Mouse (Mus musculus) cerebellum, adult 11-12 months (tissue): ENCODE measurements around the gene Fam221b.

Experiments used
- DNase-seq: peaks from one replicate; pipeline ENCODE4 v3.0.0; 2022

The Fam221b gene

GRCm38 (mm10) chr4:43668782-43669427 is at the start of gene Fam221b, which contains the start of gene Tmem8b:
Gene Fam221b, minus strand, starts transcription at chr4:43669145.
Gene Tmem8b, plus strand, starts transcription at chr4:43668971.
- peak; percentile 93 for DNase-seq

DNA sequence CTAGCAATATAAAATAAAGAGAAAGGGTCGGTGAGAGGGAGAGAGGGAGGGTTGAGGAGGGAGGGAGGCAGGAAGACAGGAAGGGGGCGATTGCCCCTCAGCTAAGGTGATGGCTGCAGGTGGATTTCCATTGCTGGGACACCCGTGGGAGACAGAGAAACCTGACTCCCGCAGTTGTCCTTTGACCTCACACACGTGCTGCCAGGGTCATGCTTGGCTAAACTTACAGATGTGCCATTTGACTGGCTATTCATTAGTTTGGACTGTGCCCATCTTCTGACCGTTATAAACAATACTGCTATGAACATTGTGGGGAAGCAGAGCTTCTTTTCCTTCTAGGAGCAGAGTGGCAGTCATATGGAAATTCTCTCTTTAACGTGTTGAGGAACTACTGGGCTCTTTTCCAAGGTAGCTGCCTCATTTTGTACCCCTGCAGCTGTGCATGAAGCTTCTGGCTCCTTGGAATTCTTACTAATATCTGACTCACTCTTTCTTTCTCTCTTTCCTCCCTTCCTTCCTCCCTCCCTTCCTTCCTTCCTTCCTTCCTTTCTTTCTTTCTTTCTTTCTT is 44.8 kb upstream of the Fam221b start:
- no peak for DNase-seq

DNA sequence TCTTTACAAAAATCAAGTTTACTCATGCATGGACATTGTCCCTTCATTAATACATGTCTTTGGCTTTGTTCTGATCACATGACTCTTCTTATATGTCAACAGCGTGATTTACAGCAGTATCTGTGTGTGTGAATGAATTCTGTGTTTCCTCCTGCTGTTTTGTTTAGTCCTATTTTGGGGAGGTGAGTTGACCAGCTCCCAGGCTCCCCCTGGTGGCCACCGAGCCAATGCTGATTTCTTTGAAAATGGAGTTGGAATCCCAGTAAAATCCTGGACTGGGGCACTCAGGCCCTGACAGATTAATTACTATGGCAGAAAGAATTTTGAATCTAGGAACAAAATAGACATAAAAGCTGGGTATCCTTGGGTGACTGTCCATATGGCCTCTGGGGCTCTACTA is 42.9 kb upstream of the Fam221b start:
- DNase-seq, result peak; percentile 63

- no peak for DNase-seq
These were observed 40.9 kb upstream of the Fam221b start, which contains the start of gene Olfr71 for GRCm38 (mm10) chr4:43709869-43710268. Gene Olfr71, minus strand, starts transcription at chr4:43710255.

DNA sequence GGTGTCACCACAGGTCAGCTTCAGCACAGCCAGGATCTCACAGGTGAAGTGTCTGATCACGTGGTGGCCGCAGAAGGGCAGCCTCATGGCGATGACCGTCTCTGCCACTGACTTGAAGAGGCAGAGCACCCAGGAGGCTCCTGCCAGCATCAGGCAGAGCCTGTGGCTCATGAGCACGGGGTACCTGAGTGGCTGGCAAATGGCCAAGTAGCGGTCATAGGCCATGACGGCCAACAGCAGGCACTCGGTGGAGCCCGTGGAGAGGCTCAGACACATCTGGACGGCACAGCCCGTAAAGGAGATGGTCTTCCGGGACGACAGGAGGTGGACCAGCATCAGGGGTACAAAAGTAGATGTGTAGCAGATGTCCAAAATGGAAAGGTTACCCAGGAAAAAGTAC is 37.0 kb upstream of the Fam221b start:
- DNase-seq, result no peak

DNA sequence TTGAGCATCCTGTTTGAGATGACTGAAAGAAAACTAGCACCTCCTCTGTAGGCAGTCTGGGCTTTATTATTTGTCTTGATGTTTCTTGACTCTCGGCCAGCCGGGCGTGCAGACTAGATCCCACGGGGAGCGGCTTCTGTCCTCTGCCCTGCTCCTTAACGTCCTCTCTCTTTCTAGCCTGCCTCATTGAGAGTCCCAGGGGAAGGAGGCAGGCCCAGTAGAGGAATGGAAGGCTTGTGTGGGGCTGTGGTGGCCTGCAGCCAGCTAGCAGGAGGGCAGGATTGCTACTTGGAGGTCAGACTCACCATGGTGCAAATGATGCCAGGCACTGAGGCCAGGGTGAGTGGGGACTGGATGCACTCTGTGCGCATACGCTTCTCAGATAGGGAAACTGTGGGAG is 34.9 kb upstream of the Fam221b start:
- DNase-seq, result no peak

DNA sequence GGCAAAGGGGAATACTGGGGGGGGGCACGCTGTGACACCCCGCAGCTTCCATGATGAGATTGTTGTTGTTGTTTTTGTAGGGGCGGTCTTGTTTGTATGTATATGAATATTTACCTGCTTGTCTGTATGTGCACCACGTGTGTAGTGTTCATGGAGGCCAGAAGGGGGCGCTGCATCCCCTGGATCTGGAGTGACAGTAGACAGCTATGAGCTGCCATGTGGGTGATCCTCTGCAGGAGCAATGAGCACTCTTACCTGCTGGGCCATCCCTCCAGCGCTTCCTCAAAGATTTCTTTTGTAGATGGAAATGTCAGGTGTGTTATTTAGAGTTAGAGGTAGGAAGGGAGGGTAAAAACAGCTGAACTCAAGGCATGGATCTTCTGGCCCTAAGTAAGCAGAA is 34.5 kb upstream of the Fam221b start:
- no peak for DNase-seq

GRCm38 (mm10) chr4:43700707-43701106 is 31.8 kb upstream of the Fam221b start, which contains the start of gene Olfr70:
Gene Olfr70, minus strand, starts transcription at chr4:43700807.
- DNase-seq, result no peak

DNA sequence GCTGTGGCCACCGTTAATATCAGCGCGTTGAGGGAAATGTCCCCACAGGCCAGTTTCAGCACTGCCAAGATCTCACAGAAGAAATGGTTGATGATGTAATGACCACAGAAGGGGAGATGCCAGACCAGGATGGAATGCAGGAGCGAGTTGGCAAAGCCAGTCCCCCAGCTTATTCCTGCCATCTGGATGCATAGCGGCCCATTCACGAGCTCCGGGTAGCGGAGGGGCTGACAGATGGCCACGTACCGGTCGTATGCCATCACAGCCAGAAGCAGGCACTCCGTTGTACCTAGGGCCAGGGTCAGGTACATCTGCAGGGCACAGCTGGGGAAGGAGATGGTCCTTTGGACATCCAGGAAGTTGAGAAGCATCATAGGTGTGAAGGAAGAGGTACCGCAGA is 27.6 kb upstream of the Fam221b start:
- peak; percentile 63 for DNase-seq

DNA sequence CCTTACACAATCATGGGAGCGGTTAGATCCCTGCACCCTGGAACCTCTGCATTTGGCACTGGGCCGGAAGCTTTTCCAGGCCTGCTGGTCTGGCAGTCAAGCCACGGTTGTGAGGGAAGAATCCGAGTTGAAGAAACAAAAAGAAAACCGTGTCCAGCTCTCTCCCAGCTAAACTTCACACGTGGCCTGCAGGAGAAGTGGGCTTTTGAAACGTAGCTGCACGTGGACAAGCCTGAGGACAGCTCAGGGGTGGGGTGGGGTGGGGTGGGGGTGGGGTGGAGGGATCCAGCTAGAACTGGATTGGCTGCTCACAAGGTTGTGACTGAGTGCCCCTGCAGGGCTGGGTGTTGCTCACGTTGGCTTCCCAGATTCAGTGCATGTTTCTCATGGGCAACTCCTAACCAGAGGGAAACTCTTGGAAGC is 26.3 kb upstream of the Fam221b start:
- DNase-seq, result no peak

DNA sequence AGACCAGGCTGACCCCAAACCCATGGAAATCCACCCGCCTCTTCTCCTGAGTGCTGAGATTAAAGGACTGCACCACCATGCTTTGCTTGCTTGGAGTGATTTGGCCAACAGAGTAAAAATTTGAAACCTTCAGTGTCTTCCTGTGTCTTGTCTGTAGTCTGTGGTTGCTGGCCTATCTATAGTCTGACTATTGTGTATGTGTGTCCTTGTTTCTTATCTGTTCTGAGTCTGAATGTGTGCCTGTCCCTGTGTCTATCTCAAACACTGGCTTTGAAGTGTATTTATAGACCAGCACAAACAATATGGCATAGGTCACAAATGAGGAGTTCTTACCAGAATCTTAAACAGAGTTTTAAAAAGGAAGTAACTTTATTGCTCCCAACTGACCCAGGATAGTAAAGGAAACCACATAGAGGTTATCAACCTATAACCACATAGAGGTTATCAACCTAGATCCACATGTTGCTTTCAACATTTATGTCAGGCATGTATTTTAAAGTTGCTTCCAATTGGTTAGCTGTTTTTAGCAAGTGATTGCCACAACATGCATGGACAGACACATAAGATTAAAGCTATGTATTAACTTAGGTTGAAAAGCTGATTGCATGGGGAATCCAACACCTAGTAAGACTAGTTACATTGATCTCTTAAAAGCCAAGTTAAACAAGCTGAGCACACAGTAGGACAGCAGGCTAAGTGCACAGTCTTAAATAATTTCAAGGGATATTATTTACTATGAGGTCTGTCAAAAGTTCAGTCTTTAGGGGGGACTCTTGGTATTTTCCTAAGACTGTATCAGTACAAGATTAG is 25.7 kb upstream of the Fam221b start:
- no peak for DNase-seq

- DNase-seq, result no peak
These were observed 24.9 kb upstream of the Fam221b start for GRCm38 (mm10) chr4:43693806-43694241.

DNA sequence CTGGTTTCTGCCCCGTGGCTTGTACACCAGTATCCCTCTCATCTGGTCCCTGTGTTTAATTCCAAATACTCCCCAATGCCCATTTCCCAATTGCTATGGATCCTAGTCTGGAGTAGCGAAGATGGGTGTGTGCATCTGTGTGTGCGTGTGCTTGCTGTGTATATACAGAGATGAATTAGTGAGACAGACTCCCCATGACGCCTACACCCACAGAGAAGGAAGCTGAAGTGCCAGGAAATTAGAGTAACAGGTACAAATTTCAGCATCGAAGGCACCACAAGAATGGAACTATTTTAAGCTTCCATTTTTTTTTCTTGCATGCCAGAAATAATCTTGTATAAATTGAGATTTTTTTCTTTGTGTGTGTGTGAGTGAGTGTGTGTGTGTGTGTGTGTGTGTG is 22.1 kb upstream of the Fam221b start:
- no peak for DNase-seq

- DNase-seq, result no peak
These were observed 21.1 kb upstream of the Fam221b start for GRCm38 (mm10) chr4:43690021-43690420.

- no peak for DNase-seq
These were observed 10.6 kb upstream of the Fam221b start for GRCm38 (mm10) chr4:43679416-43680043.

DNA sequence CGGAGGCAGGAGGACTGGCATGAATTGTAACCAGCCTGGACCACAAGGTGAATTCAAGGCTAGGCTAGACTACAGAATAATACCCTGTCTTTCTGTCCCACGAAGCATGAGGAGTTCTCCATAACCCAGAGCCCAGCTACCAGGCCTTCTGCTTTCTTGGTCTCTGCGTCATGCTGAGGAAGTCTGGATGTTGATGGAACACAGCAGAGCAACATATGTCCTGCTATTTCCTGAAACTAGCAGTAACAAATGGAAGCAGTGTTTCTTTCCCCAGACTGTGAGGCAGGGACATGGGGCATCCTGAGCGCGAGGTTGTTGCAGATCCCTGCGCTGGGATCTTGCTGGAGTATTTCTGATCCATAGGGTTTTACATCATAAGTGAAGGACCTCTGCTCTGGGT is 9.6 kb upstream of the Fam221b start:
- no peak for DNase-seq

DNA sequence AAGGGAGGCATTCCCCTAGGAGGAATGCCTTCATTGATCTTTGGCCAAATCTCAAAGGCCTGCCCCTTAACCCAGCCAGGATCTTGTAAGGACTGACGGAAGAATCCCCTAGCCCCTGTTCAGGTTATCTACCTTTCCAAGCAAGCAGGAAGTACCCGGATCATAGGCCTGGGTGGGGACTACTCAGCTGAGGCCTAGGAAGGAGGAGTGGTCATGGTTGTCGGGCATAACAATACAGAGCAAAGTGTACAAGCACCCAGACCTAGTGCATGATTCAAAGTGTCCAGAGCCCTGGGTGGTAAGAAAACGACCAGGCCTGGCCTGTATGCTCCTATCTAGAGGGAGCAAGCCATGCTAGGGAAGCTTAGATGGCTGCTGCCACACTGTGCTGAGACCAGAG is 6.7 kb upstream of the Fam221b start:
- DNase-seq, result no peak

- DNase-seq, result no peak
These were observed 6.0 kb upstream of the Fam221b start for GRCm38 (mm10) chr4:43674974-43675373.

GRCm38 (mm10) chr4:43673703-43674102 is 4.8 kb upstream of the Fam221b start:
- no peak for DNase-seq

DNA sequence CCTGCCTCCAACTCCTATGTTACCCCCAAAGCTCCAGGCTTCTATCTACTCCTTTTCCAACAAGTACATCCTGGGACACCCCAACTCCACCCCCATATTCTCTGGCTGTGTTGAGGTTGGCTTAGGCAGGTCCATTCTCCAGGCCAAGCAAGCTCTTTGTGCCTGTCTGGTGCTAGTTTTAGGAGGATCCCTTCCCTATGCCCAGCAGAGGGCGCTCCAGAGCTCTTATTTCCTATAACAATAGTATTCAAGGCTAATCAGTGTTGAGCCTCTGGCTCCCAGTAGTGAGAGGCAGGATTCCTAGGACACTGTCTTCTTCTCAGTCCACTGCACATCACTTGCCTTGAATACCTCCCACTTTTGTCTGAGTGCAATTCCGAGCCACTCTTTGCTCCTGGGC is 3.1 kb upstream of the Fam221b start:
- DNase-seq, result peak; percentile 85

DNA sequence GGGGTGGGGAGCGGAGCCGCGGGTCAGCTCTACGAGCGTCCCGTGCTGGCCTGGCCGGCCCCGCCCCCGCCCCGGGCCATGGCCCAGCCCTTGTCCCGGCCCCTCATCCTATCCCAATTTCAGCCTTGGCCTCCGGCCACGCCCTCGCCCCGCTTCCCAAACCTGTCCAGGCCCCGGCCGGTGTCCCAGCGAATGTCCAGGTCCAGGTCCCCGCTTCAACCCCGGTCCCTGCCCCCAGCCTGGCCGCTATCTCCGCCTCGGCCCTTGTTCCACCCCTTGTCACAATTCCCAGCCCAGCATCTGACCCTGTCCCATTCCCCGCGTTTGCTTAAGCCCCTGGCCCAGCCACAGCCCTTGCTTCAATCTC is 466 bp upstream of the Fam221b start:
- DNase-seq, result peak; percentile 82

DNA sequence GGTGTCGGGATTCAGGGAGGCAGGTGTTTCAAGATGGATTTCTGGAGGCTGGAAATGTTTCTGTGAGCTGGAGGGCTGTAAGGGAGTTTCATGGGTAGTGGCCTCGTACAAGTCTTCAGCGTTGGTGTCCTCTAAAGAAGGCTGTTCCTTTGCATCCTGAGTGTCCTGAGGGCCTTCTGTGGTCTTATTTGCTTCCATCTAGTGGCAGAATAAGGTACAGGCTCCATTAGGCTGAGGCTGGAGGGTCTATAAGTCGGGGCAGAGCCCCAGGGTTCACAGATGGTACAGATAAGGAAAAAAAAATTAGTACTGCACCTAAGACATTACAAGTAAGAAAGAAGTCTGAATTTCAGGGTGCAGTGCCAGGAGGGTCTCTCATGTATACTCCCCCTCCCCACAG is 2.5 kb downstream of the Fam221b start:
- DNase-seq, result no peak

GRCm38 (mm10) chr4:43657146-43657545 is 11.8 kb downstream of the Fam221b start:
- peak; percentile 41 for DNase-seq
